Mouse (Mus musculus) stomach, embryonic 15.5 days (tissue): ENCODE measurements around the gene Yju2. TPM values are rescaled to one million over a fixed set of nuclear protein-coding genes. Genes with fewer than 3 reads are reported as not detected.

Source experiments
- ATAC-seq: fragments of 200-750 bp; cut with Nextera tagmentation; 2 replicates; pipeline ENCODE4 v1.8.0; 2017; ENCODE audit warnings: low read depth, moderate number of reproducible peaks, moderate TSS enrichment; ENCODE audit not compliant: insufficient read depth, low FRiP score
- H3K27ac ChIP-seq: fragments of 300-500 bp; sonication (generic); 2 replicates; pipeline ENCODE4 v1.5.1; 2015; ENCODE audit warnings: mild to moderate bottlenecking, inconsistent platforms
- H3K27me3 ChIP-seq: fragments of 300-500 bp; sonication (generic); replicated peaks from 2 replicates; pipeline ENCODE4 v1.6.1; 2015; ENCODE audit warnings: inconsistent platforms
- H3K36me3 ChIP-seq: fragments of 300-500 bp; sonication (generic); 2 replicates; pipeline ENCODE4 v1.6.1; 2015; ENCODE audit warnings: inconsistent platforms
- H3K4me1 ChIP-seq: fragments of 300-500 bp; sonication (generic); 2 replicates; pipeline ENCODE4 v1.6.1; 2015; ENCODE audit warnings: inconsistent platforms
- H3K4me2 ChIP-seq: fragments of 300-500 bp; sonication (generic); 2 replicates; pipeline ENCODE4 v1.6.1; 2015; ENCODE audit warnings: mild to moderate bottlenecking, inconsistent platforms
- H3K4me3 ChIP-seq: fragments of 300-500 bp; sonication (generic); replicated peaks from 2 replicates; pipeline ENCODE4 v1.5.1; 2015; ENCODE audit warnings: inconsistent platforms
- H3K9ac ChIP-seq: fragments of 300-500 bp; sonication (generic); 2 replicates; pipeline ENCODE4 v1.6.1; 2015; ENCODE audit warnings: inconsistent platforms
- H3K9me3 ChIP-seq: fragments of 300-500 bp; sonication (generic); 2 replicates; pipeline ENCODE4 v1.6.1; 2016; ENCODE audit warnings: inconsistent platforms
- WGBS: fragments of 180-500 bp; shearing (Covaris S2); methylation state at CpG from one replicate; pipeline ENCODE4 v1.1.7; 2015; 5-methylcytosine and 5-hydroxymethylcytosine counted together
- polyA plus RNA-seq: library from polyadenylated mRNA; unstranded; fragments of >200 nt; fragmentation: Nextera tagmentation; extraction: Ambion mirVana; gene quantifications from 2 replicates; pipeline ENCODE4 v1.2.1, GENCODE M21; 2015

Yju2 gene
- polyA plus RNA-seq, 1 experiment from 2014 or later, result 22.0 TPM

- Histone ChIP-seq H3K4me3 (no peak overlapping the region), H3K9ac (no peak overlapping the region), H3K27ac (no peak overlapping the region), H3K4me2 (no peak overlapping the region), H3K4me1 (peaks cover 16% of the 10 kb centered on the region), H3K27me3 (no peaks in the 10 kb centered on the region), H3K9me3 (no peaks in the 10 kb centered on the region), H3K36me3 (peaks cover 31% of the 10 kb centered on the region)
- ATAC-seq, result no peak
- 65% methylated on average over 14 of the region's 14 CpGs for WGBS
Measured at GRCm38 (mm10) chr17:55963171-55963570, 4.3 kb downstream of the Yju2 start.

- H3K27ac ChIP-seq, result no peak overlapping the region
- no peak overlapping the region for H3K4me3 ChIP-seq
- H3K4me1 ChIP-seq, result peaks cover 11% of the 10 kb centered on the region
- H3K27me3 ChIP-seq, result no peaks in the 10 kb centered on the region
- H3K9ac ChIP-seq, result no peak overlapping the region
- H3K4me2 ChIP-seq, result no peak overlapping the region
- ATAC-seq, result no peak
- 88% methylated on average over 10 of the region's 10 CpGs for WGBS
- no peaks in the 10 kb centered on the region for H3K9me3 ChIP-seq
- H3K36me3 ChIP-seq, result peaks cover 31% of the 10 kb centered on the region
Measured at GRCm38 (mm10) chr17:55964496-55964895, 5.6 kb downstream of the Yju2 start.

- Histone ChIP-seq H3K36me3 (peaks cover 31% of the 10 kb centered on the region), H3K4me3 (no peak overlapping the region), H3K4me2 (no peak overlapping the region), H3K9me3 (no peaks in the 10 kb centered on the region), H3K27ac (no peak overlapping the region), H3K9ac (no peak overlapping the region), H3K4me1 (peaks cover 8% of the 10 kb centered on the region), H3K27me3 (0 out of 2 replicates have a peak, but pooled peaks cover 1% of the 10 kb centered on the region)
- ATAC-seq, result no peak
- 85% methylated on average over 9 of the region's 9 CpGs for WGBS
Measured at GRCm38 (mm10) chr17:55964996-55965395, 6.1 kb downstream of the Yju2 start.

GRCm38 (mm10) chr17:55967186-55967585 is 8.3 kb downstream of the Yju2 start:
- WGBS, result 90% methylated on average over 4 of the region's 4 CpGs
- Histone ChIP-seq H3K9me3 (no peaks in the 10 kb centered on the region), H3K9ac (no peak overlapping the region), H3K36me3 (peaks cover 23% of the 10 kb centered on the region), H3K4me1 (peaks cover 20% of the 10 kb centered on the region; the same call in 1 of the 2 replicates), H3K27ac (no peak overlapping the region), H3K27me3 (0 out of 2 replicates have a peak, but pooled peaks cover 2% of the 10 kb centered on the region), H3K4me3 (no peak overlapping the region), H3K4me2 (no peak overlapping the region)
- ATAC-seq, result no peak

GRCm38 (mm10) chr17:55968210-55968609 is 9.3 kb downstream of the Yju2 start:
- H3K27ac ChIP-seq, result no peak overlapping the region
- H3K9ac ChIP-seq, result no peak overlapping the region
- peaks cover 16% of the 10 kb centered on the region; the same call in 1 of the 2 replicates for H3K4me1 ChIP-seq
- no peaks in the 10 kb centered on the region for H3K9me3 ChIP-seq
- peaks cover 21% of the 10 kb centered on the region for H3K36me3 ChIP-seq
- H3K4me2 ChIP-seq, result no peak overlapping the region
- H3K4me3 ChIP-seq, result no peak overlapping the region
- 64% methylated on average over 7 of the region's 7 CpGs for WGBS
- no peak for ATAC-seq
- 0 out of 2 replicates have a peak, but pooled peaks cover 2% of the 10 kb centered on the region for H3K27me3 ChIP-seq

GRCm38 (mm10) chr17:55969560-55969959 is 10.7 kb downstream of the Yju2 start:
- Histone ChIP-seq H3K9me3 (no peaks in the 10 kb centered on the region), H3K4me3 (no peak overlapping the region), H3K36me3 (peaks cover 17% of the 10 kb centered on the region), H3K9ac (no peak overlapping the region), H3K27ac (no peak overlapping the region), H3K4me1 (peaks cover 15% of the 10 kb centered on the region; the same call in 1 of the 2 replicates), H3K4me2 (peak overlapping the region; percentile 92; the same call in 1 of the 2 replicates), H3K27me3 (0 out of 2 replicates have a peak, but pooled peaks cover 2% of the 10 kb centered on the region)
- WGBS, result 47% methylated on average over 14 of the region's 14 CpGs
- no peak for ATAC-seq

GRCm38 (mm10) chr17:55969966-55970891 is 11.3 kb downstream of the Yju2 start, which contains the start of gene Shd:
TSS of gene Shd (plus strand) at chr17:55970467.
- 10% methylated on average over 54 of the region's 55 CpGs for WGBS
- peaks cover 11% of the 10 kb centered on the region for H3K36me3 ChIP-seq
- H3K4me3 ChIP-seq, result peak within 1 kb of the TSS; percentile 49
- peaks cover 15% of the 10 kb centered on the region; the same call in 1 of the 2 replicates for H3K4me1 ChIP-seq
- peak within 1 kb of the TSS; percentile 29 for H3K9ac ChIP-seq
- 0 out of 2 replicates have a peak, but pooled peaks cover 2% of the 10 kb centered on the region for H3K27me3 ChIP-seq
- no peak within 1 kb of the TSS for H3K27ac ChIP-seq
- ATAC-seq, result 0 out of 2 replicates have a peak, but pooled peaks have one; percentile 14
- H3K4me2 ChIP-seq, result peak within 1 kb of the TSS; percentile 92
- H3K9me3 ChIP-seq, result no peaks in the 10 kb centered on the region

GRCm38 (mm10) chr17:55971453-55971852 is 12.6 kb downstream of the Yju2 start:
- H3K4me2 ChIP-seq, result peak overlapping the region; percentile 92
- H3K4me3 ChIP-seq, result no peak overlapping the region
- WGBS, result 40% methylated on average over 22 of the region's 22 CpGs

GRCm38 (mm10) chr17:55976255-55976862 is 17.5 kb downstream of the Yju2 start:
- Histone ChIP-seq H3K4me1 (peaks cover 10% of the 10 kb centered on the region), H3K9me3 (no peaks in the 10 kb centered on the region), H3K27ac (no peak overlapping the region), H3K4me2 (peak overlapping the region; percentile 38), H3K9ac (no peak overlapping the region), H3K4me3 (no peak overlapping the region), H3K27me3 (no peaks in the 10 kb centered on the region), H3K36me3 (no peaks in the 10 kb centered on the region)
- 16% methylated on average over 13 of the region's 13 CpGs for WGBS
- ATAC-seq, result peak; percentile 74

More at GRCm38 (mm10) chr17:55971453-55971852, 12.6 kb downstream of the Yju2 start:
- Histone ChIP-seq H3K27ac (no peak overlapping the region), H3K9me3 (no peaks in the 10 kb centered on the region), H3K27me3 (0 out of 2 replicates have a peak, but pooled peaks cover 2% of the 10 kb centered on the region), H3K4me1 (peaks cover 18% of the 10 kb centered on the region), H3K9ac (no peak overlapping the region), H3K36me3 (peaks cover 8% of the 10 kb centered on the region)
- no peak for ATAC-seq

GRCm38 (mm10) chr17:55977301-55977700 is 18.4 kb downstream of the Yju2 start:
- no peak overlapping the region for H3K9ac ChIP-seq
- no peak for ATAC-seq
- WGBS, result 28% methylated on average over 3 of the region's 3 CpGs
- no peak overlapping the region for H3K27ac ChIP-seq
- no peaks in the 10 kb centered on the region for H3K9me3 ChIP-seq
- no peak overlapping the region for H3K4me2 ChIP-seq
- peaks cover 10% of the 10 kb centered on the region for H3K4me1 ChIP-seq
- H3K4me3 ChIP-seq, result no peak overlapping the region
- H3K27me3 ChIP-seq, result no peaks in the 10 kb centered on the region
- no peaks in the 10 kb centered on the region for H3K36me3 ChIP-seq

- WGBS, result 8% methylated on average over 35 of the region's 35 CpGs
- Histone ChIP-seq H3K4me3 (peak within 1 kb of the TSS; percentile 45), H3K36me3 (no peaks in the 10 kb centered on the region), H3K9me3 (no peaks in the 10 kb centered on the region), H3K27ac (no peak within 1 kb of the TSS), H3K9ac (0 out of 2 replicates have a peak within 1 kb of the TSS, but pooled peaks have one; percentile 4), H3K4me2 (peak within 1 kb of the TSS; percentile 60), H3K4me1 (peaks cover 5% of the 10 kb centered on the region; the same call in 1 of the 2 replicates), H3K27me3 (0 out of 2 replicates have a peak, but pooled peaks cover 3% of the 10 kb centered on the region)
- ATAC-seq, result no peak
Measured at GRCm38 (mm10) chr17:55986030-55986961, 27.4 kb downstream of the Yju2 start, which contains the start of gene Fsd1. TSS of gene Fsd1 (plus strand) at chr17:55986509.
